Mouse (Mus musculus): Measurements from ENCODE around the gene Zfp62.

GRCm38 (mm10) chr11:49189737-49190136 is 13.4 kb upstream of the Zfp62 start:
- TF ChIP-seq CTCF (IDR thresholded peaks at IDR 0.05) (peak; percentile 81), EP300 (IDR thresholded peaks at IDR 0.05) (no peak)

All from lung, postnatal 0 days (tissue).